Mouse (Mus musculus): ENCODE measurements at regions not wholly inside any gene's neighbourhood (a gene's known extent, or its start where the extent isn't known, plus 50 kb on each side); places are given as distances from the start of the nearest gene placed in this dataset.

- no peak for DNase-seq
Measured at GRCm38 (mm10) chr9:6608428-6609283, 339.0 kb upstream of the Ddi1 start.
